Mouse (Mus musculus): ENCODE data around the gene Wdr18.

Wdr18 gene

DNA sequence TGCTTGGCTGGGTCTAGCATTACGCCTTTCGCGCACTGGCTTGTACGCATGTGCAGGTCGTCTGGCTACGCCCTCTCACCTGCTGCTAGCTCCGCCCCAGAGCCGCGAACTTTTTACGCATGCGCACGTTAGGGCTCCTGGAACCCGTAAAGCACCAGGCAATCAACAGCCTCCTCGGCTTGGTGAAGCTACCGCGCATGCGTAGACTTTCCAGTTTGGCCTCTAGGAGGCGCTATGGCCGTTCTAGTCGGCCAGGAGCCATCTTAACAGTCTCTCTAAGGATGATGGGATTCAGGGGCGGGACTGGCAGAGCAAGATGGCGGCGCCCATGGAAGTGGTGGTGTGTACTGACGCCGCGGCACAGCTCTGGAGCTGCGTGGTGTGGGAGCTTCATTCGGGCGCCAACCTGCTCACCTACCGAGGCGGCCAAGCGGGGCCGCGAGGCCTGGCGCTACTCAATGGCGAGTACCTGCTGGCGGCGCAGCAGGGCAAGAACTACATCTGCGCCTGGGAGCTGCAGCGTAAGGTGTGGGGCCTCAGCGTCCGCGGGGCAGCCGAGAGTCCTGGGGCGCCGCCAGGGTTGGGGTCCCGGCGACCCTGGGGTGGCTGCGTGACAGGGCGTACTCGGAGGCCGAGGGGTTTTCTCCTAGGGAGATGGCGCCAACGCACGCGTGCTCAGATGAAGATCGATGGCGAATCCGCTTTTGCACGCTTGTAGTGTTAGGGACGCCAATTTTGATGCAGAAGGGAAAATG is at the start of gene Wdr18:
Wdr18 (plus strand) TSS at position 306 of the 755 bp plus-strand sequence.
- DNase-seq, result peak; percentile 100

DNA sequence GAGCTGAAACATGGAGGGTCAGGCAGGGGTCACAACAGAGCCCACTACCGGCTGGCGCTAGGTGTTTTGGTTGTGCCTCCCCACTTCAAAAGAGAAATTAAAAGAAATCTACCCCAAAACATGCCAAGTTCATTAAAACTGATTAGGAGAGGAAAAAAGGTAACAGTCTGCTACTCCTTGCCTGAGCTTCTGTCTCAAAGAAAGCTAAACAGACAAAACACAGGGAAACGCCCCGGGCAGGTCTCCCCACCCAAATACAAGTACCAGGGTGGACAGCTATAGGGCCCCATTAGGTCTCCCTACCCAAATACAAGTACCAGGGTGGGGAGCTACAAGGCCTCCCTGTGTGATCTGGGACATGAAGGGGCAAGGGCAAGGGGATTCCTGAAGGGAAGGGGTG is 49.4 kb upstream of the Wdr18 start, which contains the start of gene Gm26602:
Gm26602 (plus strand) TSS at position 301 of the 400 bp plus-strand sequence.
- DNase-seq, result no peak

DNA sequence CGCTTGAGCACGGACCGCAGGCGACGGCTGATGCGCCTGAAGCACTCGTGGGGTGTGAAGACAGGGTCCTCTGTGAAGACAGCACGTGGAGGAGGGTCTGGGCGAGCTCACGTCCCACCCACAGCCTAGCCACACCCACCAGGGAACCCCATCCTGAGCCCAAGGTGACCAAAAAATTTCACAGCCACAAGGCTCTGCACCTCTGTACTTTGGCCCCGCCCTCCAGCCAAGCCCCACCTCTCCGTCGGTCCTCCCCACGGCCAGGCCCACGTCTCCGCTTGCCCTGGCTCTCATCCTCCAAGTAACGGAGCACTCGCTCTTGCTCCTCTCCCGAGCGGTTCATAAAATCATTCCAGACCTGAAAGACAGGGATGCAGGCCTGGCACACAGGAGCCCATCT is 47.5 kb upstream of the Wdr18 start:
- DNase-seq, result no peak

DNA sequence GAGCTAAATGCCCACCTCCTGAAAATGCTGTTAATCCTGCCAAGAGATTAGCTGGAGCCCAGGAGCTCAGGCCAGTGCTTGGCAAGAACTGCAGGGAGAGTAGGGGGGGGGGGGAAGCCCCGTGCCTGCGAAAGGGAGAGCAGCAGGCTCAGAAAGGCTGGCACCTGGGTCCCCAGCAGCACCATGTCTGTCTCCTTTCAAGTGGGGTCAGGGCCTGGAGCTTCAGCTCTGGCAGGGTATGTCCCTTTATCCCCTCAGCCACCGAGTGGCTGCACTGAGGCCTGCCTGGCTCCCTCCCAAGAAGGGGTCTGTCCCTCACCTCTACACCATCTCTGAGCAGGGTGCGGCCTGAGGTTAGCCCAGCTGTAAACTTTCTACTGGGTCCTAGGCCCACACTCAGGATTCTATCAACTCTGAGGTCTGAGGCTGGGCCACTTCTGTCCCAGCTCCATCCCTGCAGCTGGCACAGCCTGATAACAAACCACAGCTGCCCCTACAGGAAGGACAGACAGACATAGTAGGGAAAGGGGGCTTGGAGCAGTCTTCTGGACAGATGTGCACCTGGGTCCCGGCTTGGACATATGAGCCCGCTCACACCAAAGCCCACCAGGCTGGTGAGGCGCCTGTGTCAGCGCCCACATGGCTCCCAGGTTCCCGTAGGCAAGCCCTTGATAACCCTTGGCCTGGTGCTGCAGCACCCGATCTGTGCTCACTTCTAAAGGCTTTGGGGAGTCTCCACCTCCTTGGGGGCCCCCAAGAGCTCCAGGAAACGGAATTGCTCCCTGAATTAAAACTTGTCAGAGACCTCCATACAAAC is 45.6 kb upstream of the Wdr18 start:
- no peak for DNase-seq

DNA sequence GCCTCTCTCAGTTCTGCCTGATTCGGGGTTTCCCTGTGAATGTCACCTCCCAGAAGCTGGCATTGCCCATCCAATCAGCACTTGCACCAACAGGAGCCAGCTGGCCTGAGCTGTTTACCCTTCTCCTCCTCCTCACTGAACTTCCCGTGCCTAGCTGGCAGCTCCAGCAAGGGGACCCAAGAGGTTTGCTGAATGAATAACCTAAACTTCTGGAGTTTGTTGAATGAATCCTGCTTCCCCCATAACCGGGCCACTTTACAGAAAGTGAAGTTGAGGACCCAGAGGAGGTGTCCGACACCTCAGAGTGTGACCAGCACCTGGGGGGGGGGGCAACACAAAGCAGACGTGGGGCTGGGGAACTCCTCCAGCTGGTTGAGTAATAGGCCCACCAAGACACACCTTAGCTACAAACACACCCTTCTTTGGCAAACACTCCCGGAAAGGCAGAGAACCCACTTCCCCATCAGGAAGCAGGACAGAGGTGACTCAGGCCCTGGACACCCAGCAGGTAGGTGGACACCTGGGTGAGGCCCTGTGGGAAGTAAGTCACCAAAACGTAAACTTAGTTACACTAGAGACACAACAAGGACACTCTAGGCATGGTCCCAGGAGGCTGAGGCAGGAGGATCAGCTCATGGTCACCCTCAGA is 44.9 kb upstream of the Wdr18 start:
- no peak for DNase-seq

DNA sequence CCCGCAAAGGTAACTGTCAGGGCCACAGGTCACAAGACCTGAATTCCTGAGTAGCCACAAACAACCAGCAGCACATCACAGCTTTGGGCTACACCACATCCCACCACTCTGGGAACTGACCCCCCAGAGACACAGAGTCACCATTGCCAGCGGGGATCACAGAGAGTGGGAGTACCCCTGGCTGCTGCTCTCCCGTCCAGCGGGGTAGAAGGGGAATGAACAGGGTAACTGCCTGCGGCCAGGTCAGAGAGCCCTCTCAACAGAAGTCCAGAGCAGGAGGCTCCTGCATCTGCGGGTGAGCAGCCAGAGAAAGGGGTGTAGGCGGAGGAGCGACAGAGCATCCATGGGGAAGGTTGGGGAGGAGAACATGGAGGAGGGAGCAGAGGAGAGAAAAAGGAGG is 43.9 kb upstream of the Wdr18 start:
- DNase-seq, result no peak

DNA sequence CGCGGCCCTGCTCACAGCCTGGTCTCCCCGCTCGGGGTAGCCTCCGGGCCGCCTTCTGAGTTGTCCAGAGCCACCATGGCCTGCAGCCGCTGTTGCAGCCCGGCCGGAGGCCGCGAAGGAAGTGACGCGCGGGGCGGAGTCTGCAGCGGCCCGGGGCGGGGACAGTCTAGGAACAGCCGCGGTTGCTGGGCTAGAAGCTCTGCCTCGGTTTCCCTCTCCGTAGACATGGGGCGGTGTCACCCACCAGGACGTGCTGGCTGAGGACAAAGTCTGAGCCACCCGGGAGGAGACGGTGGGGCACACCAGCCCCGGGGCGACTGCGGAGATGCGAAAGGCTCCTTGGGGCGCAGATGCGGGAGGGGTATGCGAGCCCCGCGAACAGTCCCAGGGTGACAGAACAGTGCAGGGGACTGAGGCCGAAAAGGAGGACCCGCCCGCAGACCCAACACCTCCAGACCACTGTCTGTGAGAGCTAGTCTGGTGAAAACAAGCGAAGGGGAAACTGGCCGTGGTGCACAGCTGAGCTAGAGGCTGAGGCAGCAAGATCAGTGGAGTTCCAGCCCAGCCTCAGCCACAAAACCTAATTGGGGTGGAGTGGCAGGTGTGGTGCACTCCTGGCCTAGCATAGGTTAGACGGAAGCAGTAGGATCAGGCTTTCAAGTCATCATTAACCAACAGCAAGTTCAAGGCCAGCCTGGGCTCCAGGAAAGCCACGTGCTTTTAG is 43.0 kb upstream of the Wdr18 start, which contains the start of gene Kiss1r:
Kiss1r (plus strand) TSS at position 164 of the 724 bp plus-strand sequence.
- DNase-seq, result peak; percentile 77 to 88

DNA sequence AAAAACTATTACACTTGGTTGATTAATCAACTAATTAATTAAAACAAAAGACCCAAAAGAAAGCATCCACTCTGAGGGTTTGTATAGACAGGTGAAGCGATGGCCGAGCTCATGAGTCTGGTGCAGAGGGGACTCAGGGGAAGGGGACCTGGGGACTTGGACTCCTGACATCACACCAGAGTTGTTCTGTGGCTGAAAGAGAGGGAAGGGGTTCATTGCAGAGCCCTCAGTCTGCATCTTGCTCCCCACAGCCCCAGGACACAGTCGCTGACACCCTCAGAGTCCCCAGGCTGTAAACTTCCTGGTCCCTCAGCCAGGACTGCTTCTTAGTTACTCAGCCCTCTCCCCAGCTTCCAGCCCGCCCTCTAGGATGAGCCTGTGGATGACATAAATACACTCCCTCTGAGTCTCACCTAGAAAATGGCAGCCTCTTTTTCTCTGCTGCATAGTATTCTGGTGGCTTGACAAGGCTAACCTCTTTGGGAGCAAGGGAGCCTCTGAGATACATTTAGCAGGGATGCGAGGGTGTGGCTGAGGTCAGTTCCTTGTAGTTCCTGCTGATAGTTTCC is 42.3 kb upstream of the Wdr18 start:
- DNase-seq, result no peak

DNA sequence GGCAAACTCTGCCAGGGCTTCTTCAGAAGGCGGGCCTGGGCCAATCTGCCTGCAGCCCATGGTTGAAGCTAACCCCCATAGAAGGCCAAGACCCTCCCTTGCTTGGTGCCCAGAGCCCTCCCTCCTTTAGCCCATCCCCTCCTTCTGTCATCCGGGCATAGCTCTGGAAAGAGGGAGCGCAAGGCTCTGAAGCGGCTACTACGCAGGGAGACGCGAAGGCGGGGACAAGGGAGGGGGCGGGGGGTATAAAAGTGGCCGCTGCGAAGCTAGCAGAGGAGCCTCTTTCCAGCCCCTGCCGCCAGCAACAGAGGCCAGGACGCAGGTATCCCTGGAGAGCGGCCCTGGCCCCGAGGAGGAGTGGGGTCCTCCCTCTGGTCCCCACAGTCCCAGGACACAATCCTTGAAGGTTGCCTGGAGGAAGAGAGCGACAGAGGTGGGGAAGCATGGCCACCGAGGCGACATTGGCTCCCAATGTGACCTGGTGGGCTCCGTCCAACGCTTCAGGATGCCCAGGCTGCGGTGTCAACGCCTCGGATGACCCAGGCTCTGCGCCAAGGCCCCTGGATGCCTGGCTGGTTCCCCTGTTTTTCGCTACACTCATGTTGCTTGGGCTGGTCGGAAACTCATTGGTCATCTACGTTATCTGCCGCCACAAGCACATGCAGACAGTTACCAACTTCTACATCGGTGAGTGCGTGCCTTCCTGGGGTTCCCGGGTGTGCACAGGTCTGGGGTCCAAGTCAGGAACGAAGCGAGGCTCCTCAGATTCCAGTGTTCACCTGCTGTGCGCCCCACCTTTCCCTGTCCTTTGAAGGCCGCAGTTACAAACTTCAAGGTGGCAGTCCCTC is 41.5 kb upstream of the Wdr18 start:
- no peak for DNase-seq

DNA sequence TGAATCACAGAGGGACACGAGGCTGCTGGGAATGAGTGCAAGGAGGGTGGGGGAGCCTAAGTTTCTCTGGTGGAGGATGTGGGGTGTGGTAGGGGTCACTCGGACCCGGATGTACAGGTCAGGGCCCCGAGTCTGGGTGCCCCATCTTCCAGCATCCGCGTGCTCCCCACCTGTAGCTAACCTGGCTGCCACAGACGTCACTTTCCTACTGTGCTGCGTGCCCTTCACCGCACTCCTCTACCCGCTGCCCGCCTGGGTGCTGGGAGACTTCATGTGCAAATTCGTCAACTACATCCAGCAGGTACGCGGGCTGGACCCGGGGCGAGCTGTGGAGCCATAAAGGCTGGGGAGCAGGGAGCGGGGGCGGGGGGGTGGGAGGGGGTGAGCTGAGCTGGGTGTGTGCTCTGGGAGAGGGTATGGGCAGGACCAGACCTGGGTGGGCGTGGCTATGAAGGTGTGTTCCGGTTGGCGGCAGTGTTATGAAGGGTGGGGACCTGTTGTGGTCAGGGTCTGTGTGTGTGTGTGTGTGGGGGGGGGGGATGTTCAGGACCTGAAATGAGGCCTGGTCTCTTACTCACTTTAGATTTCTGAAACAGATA is 40.6 kb upstream of the Wdr18 start:
- DNase-seq, result no peak

DNA sequence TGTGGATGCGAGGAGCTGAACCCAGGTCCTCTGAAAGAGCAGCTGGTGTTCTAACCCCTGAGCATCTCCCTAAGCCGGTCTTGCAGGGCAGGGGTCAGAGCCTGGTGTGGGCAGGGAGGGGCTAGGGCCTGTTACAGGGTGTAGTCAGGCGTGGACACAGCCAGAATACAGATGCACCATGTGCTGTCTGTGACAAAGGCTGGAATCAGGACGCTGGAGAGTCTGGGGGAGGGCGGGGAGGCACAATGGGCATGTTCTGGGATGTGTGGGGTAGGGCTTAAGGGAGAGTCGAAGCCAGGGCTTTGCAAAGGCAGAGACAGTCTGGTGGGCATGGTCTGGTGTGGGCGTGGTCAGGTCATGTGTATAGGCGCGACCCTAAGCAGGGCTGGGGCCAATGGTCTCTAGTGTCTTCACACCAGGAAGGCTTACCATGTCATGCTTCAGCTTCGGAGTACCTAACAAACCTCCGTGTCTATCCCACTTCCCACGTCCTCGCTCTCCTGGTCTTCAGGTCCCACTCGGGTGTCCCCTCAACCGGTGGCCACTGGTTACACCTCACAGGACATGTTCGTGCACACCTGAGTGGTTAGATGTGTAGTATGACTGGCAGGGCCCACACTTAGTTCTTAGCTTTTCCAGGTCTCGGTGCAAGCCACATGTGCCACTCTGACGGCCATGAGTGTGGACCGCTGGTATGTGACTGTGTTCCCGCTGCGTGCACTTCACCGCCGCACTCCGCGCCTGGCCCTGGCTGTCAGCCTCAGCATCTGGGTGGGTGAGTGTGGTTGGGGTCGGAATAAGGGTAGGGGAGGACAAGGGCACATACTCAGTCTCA is 39.7 kb upstream of the Wdr18 start:
- no peak for DNase-seq

DNA sequence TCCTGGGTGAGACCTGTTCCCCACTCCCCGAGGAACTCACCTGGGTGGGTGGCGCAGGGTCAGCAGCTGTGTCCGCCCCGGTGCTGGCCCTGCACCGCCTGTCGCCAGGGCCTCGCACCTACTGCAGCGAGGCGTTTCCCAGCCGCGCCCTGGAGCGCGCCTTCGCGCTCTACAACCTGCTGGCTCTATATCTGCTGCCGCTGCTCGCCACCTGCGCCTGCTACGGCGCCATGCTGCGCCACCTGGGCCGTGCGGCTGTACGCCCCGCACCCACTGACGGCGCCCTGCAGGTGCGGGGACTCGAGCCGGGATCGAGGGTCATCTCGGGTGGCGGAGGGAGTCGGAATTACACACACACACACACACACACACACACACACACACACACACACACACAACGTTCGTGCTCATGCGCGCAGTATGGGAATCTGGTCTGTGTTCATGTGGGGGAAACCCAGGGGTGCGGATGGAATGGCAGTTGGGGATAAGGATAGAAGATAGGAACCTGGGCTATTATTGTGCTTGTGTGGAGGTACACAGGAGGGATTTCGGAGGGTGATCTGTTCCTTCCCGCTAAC is 38.9 kb upstream of the Wdr18 start, which contains the start of gene R3hdm4:
R3hdm4 (minus strand) TSS at position 251 of the 578 bp plus-strand sequence.
- no peak for DNase-seq

DNA sequence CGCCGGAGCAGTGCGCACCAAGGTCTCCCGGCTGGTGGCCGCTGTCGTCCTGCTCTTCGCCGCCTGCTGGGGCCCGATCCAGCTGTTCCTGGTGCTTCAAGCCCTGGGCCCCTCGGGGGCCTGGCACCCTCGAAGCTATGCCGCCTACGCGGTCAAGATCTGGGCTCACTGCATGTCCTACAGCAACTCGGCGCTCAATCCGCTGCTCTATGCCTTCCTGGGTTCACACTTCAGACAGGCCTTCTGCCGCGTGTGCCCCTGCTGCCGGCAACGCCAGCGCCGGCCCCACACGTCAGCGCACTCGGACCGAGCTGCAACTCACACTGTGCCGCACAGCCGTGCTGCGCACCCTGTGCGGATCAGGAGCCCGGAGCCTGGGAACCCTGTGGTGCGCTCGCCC is 38.4 kb upstream of the Wdr18 start:
- no peak for DNase-seq

DNA sequence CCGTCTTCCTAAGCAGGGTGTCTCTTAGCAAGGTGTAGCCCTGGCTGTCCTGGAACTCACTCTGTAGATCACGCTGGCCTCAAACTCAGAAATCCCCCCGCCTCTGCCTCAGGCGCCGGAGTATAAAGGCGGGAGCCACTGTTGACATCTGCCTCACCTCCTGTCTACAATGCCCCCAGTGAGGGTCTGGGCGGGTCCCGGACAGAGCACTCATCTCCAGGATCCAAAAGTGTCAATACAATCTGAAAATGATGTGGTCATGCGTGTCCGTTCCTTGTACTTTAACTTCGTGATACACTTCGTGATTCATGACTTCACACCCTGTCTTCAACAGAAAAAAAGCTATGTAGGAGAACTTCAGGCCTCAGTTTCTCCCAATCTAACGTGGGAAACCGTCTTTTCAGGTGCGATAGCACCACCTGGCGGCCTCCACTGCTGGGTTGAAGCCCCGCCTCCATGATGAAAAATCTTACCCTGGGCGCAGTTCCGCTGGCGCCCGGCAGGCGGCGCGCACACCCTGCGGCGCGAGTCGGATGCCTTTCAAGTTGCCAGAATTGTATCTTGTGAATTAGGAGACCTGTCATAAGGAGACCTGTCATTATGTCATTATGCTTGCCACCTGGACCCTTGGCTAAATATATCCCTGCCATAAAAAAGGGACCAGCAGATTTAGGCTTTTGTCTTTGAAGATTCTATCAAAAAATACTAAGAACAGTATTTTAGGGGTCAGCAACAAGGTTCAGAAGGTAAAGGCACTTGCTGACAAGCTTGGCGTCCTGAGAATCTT is 34.8 kb upstream of the Wdr18 start:
- peak; percentile 86 to 95 for DNase-seq

DNA sequence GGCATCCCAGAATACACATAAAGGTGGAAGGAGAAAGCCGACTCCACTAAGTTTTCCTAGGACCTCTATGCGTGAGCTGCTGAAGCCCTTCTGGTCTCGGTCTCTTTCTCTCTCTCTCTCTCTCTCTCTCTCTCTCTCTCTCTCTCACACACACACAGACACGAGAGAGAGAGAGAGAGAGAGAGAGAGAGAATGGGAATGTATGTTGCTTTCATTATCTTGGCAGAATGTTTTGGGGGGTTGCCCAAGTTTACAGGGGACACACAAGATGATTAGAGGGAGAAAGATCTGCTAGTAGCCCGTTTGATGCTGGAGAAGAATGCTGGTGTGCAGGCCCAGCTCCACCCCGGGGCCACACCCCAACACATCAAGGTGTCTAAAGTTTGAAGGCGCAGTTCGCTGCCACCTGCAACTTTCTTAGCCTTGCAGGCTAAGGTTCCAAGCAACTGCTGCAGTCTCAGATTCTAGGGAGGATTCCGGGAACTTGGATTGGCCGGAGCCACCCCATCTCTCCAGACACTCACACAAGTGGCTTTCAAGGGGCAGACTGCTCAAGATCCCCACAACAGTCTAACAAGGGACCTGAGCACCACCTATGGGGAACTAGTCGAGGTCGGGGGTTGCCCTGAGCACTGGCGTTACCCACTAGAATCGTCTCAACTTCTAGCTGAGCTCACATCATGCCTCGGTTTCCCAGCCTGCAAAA is 34.0 kb upstream of the Wdr18 start:
- DNase-seq, result no peak

DNA sequence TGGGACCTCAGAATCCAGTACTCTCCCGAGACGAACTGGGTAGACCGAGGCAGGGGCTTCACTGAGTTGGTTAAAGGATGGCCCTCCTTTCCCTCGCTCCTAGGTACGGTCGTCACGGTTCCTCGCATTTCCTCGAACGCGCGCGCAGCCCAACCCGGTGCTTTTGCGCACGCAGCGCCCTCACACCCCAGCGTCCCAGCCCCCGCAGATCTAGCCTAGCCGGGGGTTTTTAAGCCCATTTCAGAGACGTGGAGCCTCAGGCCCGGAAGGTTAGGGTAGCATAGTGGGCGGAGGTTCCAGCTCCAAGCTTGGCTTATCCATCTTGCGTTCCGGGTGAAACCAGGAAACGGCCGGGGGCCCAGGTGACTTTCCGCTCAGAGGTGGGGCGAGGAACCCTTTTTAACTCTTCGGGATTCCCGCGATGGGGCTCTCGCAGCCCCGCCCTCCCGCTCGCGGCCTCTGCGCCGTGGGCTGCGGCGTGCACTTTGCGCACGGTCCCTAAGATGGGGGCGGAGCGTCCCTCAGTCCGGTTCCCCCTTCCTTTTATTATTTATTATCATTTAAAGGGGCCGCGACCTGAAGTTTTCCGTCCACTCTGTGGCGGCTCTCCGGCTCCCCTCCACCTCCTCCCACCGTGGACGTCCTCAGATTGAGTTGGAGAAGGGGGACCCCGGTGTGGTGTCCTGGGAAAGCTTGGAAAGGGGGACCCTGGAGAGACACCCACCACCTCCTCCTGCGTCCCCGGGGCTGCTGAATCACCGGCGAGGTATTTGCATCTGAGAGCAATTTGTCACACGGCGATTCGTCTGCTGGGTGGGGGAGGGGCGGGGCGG is 33.2 kb upstream of the Wdr18 start, which contains the start of gene Arid3a:
Arid3a (plus strand) TSS at position 553 of the 833 bp plus-strand sequence.
- DNase-seq, result peak; percentile 89 to 90

All from kidney, adult 8-10 months (tissue).